Mouse (Mus musculus) CH12.LX (cell line): ENCODE data around the gene Camkmt.

Experiments used
- CTCF ChIP-seq, 2 experiments: IDR thresholded peaks in 1 of 2; conservative IDR thresholded peaks in 1 of 2; 2 replicates each; pipeline ENCODE4 v1.5.1; 2011 to 2012; ENCODE audit warnings: low read depth in 2 of 2, low read length in 2 of 2, improper control_type of control experiment in 1 of 2, inconsistent platforms in 1 of 2, mild to moderate bottlenecking in 1 of 2, moderate library complexity in 1 of 2
- TBP ChIP-seq: conservative IDR thresholded peaks from 2 replicates; pipeline ENCODE4 v1.6.1; 2011; ENCODE audit warnings: low read depth, low read length, improper control_type of control experiment
- USF1 ChIP-seq: IDR thresholded peaks from 2 replicates; pipeline ENCODE4 v1.6.1; 2014; ENCODE audit warnings: low read depth, mild to moderate bottlenecking, inconsistent platforms, low read length, improper control_type of control experiment

GRCm38 (mm10) chr17:85089011-85089410 lies 1.3 kb upstream of the Camkmt start:
- TF ChIP-seq USF1 (no peak), TBP (no peak), CTCF (conservative IDR thresholded peaks at IDR 0.05 in 1 of 2, IDR thresholded peaks at IDR 0.05 in 1 of 2; ENCODE audit: low read depth in 2 of 2, low read length in 2 of 2) (no peak)
